Mouse (Mus musculus) frontal cortex, postnatal 14 days (tissue): ENCODE data around the gene Arhgap27.

ENCODE experiments used
- DNase-seq, 2 experiments: peaks; one replicate each; pipeline ENCODE4 v3.0.0; 2022; ENCODE audit warnings: low spot score in 2 of 2

Arhgap27 gene

DNA sequence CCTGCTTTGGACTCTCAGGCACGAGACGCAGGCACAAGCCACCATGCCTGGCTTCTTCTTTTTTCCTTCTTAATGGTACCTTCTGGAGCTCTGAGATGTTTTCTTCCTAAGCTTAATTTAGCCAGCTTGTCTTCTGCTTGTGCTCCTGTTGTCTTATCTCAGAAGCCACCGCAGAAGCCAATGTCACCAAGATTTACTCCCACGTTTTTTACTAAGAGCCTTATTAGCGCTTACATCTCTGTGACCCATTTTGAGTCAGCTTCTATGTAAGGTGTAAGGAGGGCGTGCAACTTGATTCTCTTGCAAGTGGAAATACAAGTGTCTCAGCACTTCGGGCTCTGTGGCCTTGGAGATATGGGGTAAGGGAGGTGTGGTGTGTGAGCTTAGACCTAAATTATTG is 18.0 kb upstream of the Arhgap27 start:
- DNase-seq, result no peak

DNA sequence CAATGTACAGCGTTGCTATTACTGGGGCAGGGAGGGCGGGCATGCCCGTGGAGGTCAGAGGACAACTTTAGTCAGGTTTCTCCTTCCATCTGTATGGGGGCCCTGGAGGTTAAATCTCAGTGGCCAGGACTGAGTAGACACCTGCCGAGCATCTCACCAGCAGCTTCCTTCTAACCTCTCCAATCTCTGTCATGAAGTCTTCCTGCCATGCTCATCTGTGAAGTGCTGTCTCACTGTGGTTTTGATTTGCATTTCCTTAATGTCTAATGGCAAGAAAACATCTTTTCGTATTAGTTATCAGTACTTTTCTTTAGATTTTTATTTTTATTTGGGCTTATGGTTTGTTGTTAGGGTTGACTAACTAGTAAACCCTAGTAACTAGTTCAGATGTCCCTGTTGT is 17.0 kb upstream of the Arhgap27 start:
- no peak for DNase-seq

DNA sequence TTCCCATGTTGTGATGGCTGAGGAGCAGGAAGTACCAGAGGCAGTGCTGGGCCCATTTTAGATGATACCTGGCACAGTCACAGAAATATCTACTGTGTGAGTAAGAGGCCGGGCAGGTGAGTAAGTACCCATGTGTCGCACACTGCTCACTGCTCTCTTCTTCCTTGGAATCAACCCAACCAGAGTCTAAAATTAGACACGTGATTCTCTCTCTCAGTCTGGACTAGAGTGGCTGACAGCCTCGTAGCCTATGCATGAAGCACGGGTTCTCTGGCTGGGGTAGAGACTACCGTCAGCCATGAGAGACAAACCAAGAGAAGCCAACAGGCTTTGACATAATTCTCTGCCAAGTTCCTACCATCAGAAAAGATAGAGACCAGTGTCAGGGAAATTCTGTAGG is 14.8 kb upstream of the Arhgap27 start:
- DNase-seq, result no peak

DNA sequence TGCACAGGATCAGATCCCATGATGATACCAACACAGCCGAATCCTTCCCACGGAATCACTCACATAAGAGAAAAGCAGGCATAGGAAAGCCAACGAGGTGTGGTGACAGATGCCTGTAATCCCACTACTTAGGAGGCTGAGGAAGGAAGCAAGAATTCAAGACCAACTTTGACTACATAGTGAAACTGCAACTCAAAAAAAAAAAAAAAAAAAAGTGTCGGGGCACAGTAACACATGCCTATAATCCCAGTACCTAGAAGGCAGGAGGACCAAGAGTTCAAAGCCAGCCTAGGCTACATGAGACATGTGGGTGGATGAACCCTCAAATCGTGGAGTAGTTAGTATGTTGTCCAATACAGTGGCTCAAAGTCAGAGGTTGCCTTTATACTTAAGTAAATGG is 12.3 kb upstream of the Arhgap27 start:
- no peak for DNase-seq

DNA sequence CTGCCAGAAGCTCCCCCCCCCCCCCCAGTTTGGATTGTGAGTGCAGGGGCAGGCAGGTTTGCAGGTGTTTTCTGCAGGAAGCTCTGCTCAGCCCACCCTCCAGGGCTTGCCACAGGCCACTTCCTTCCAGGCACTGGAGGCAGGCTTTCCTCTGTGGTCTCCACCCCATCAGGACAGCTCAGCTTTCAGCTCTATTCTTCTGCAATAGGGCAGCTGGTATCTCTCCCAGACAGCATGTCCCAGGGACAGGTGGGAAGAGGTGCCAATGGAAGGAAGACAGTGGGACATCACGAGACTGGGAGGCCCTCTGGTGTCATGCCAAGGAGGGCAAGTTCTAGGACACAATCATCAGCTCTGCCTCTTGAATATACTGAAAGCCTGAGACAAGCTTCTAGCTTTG is 11.8 kb upstream of the Arhgap27 start:
- no peak for DNase-seq

DNA sequence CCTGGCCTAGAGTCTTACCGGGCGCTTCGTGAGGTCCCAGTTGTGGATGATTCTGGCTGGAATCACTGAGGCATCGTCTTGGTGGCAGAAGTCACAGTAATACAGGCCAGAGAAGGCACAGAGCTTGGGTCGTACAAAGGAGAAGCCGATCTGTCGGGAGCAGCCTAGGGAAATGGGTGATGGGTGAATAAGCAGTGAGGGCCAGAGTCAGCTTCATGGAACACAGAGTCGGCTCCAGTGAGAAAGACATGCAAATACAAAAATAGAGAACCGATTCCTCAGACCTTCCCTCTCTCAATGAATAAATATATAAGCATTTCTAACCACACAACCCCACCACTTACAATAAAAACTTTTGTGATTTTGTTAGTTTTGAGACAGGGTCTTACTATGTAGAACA is 10.4 kb upstream of the Arhgap27 start:
- DNase-seq, result no peak

DNA sequence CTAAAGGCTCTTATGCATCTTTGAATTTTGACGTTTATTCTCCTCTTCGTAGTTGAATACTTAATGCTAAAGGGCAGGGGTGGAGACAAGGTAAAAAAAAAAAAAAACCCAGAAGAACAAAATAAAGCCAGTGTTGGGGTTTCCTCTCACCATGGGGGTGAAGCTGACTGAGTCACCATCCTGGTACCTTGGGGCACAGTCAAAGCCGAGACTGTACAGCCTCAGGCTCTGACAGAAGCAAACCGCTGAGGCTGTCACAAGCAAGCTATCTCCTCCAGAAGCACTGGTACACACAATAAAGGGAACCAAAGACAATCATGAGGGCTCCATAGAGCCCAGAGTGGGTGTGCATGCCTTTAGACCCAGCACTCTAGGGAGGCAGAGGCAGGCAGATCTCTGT is 9.1 kb upstream of the Arhgap27 start:
- no peak for DNase-seq

DNA sequence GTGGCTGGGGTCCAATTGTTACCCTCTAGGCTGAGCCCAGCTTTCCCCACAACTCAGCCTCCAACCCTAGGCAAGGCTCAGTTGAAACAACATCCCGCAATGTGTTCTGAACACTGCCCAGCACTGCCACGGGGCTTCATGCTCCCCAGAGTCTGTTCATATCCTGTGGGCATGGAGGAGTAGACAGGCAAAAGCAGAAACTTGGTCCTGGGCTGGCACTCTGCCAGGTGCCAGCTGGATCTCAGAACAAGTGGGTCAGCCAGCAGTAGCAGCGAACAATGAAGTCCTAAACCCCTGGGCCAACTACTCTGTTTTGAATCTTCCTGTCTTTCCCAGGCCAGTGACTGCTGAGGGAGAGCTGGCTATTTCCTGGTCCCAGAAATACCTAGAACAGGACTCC is 8.6 kb upstream of the Arhgap27 start:
- DNase-seq, result no peak

DNA sequence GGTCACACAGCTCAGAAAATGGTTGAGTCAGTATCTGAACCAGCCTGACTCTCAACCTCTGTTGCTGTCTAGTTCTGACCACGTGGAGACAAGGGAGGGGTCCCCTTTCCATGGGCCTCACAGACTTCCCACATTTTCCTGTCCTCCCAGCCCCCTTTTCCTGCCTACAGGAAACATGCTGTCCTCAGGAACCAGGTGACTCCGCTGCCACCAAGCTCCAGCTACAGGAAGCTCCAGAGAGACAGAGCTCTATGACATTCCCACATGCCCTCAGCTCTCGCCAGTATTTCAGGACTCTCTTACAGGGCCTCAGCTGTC is 7.7 kb upstream of the Arhgap27 start:
- no peak for DNase-seq

DNA sequence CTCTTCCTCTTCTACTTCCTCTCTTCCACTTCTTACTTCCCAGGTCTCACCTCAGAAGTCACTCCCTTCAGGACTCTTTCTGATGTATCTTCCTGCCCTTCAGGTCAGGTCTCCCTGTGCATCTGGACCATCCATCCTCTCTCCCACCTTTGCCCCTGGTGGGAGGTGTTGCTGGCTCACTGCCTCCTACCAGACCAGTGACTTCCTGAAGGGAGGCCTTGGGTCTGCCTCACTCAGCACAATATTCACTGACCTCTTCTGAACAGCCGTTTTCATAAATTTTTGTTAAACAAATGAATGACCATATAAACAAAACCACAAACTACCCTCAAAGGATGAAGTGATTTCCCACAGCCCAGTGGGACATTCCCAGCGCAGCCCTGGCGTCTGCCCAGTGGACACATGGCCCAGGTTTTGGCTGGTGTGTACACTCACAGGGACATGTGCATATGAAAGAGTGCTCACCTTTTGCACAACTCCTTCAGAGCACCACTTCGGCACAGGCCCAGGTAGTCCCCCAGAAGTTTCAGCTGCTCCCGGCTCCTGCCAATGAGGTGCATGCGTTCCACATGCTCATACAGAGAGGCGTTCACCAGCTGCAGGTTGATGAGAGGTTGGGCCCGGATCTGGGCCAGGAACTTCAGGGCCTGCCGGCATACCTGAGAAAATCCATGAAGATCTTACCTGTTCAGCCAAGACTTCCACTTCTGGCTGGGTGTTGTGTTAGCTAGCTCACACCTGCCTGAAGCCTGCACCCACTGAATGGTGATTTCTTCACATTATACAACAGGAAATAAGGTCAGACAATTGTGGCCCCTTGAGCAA is 7.1 kb upstream of the Arhgap27 start:
- no peak for DNase-seq

DNA sequence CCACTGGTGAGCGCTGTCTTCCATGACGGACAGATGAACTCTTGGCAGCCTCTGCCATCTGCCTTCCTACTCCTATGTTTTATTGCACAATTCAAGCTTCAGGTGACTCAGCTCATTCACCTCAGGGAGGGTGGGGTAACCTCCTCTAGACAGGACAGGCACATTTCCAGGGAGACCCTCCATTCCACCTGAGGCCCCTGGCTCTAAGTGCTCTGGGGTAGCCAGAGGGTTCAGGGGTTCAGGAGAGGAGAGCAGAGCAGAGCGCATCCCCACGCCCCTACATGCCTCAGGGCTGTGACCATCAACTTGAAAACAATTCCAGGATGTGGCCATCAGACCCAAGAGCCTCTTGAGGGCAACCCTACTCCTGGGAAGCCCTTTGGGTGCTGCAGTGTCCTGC is 2.0 kb upstream of the Arhgap27 start:
- DNase-seq, result no peak

DNA sequence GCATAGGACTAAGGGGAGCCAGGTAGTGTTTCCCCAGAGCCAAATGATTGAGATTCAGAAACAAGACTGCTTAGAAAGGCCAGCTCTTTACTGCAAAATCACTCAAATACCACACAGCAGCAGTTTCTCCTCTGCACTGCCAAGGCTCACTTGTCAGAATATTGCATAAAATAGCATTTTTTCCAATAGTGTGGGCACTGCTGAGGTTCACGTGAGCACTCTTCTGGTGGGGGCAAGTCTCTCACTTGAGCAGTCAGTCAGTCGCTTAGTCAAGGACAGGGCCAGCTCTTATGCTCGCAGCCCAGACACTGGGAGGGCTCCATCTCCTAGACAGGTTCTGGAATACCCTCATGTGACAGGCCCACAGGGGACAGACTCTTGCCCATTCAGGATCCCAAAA is 1.5 kb upstream of the Arhgap27 start:
- DNase-seq, result no peak

DNA sequence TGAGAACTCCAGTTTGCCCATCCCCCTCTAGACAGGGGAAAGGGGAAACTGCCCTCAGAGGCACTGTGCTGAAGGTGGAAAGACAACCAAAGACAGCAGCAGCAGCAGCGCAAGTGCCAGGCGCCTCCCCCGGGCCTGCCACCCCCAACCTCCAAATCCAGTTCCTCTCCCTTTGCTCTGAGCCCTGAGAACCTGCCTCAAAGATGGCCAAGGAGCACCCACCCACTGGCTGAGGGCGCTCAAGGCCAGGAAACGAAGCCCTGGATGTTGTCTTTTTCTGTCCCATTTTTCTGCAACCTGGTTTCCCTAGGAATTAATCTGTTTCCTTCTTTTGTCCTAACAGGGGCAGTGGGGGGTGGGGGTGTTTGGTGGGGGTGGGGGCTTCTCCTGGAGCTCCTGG is 843 bp upstream of the Arhgap27 start:
- DNase-seq, result no peak

DNA sequence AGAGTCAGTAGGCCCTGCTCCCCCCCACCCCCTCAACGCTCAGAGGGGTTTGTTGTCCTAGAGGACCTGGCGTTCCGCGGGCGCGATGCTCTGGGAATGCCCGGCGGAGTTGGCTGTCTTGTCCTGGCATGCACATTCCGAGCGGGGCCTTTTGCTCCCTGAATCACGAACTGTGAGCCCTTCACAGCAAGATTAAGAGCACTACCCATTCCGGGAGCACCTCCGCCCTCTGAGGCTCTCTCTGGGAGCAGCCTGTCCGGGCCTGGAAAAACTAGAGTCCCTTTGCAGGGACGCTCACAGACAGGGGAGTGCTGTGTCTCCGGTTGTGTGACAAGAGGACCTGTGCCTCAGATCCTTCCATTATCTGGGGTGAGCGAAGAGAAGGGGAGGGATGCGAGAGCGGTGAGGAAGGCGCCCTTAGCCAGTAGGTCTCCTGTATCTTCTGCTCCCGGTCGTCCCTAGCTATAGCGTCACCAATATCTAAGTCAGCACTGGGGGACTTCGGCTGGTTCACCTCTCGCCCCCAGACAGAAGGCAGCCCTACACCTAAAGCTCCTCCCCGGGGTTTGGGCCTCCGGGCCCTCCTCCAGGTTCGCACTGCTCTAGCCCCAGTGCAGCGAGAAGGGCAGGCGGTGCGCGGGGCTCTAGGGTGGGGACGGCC is 841 bp downstream of the Arhgap27 start:
- no peak for DNase-seq

DNA sequence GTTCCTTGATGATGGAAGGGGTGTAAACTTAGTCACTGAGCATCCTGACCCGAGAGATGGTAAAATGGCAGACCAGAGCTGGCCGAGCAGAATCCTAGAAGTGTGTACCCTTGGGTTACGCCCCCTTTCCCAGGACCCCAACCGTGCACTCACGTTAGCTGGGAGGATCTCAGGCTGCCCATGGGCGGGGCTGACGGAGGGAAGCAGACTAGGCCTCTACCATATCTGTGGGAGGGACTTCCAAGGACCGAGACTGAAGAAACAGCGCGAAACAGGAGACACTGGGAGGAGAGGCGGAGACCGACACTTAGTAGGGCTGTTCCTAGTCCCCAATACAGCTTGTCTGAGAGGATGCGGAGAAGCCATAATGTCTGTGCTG is 1.4 kb downstream of the Arhgap27 start:
- DNase-seq, result no peak

DNA sequence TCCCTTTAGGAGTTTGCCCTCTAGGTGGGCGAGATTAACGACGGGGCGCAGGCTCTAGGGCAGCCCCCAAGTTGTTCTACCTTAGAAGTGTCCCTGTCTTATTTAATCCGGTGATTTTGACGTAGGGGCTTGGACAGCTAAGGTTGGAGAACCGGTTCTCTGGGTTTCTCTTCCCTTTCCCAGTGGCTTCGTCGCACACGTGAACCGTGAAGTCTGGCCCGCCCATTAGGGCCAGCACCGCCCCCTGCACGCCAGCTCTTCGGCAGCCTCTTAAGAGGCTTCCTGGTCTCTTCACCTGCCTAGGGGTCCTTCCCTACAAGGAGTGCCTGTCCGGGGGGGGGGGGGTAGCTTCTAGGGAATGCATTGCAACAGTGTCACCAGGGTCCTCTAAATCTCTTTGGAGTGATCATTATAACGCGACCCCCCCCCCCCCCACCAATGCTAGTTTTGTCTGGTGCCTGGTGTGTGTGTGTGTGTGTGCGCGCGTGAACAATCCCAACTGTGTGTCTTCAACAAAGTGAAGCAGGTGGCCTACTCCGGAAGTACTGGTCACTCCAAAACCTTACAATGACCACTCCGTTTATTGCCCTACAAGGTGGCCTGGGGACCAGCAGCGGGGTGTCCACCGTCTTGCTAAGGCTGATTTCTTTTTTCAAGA is 2.0 kb downstream of the Arhgap27 start:
- DNase-seq, result no peak

DNA sequence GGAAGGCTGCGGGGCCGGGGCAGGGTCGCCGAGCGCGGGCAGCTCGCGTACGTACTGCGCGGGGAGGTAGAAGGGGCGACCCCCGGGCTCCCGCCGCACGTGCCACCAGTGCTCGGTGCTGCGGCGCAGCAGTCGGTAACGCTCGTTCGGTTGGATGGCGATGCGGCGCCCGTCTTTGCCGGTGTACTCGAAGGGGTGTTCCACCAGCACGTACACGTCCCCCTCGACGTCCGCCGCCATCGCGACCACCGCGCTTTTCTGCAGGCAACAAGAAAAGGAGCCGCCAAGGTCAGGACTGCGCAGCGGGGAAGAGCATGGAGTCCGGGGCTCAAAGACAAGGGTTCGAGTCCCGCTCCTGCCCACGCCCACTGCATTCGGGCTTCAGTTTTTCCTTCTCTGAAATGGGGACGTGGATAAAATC is 2.8 kb downstream of the Arhgap27 start:
- DNase-seq, result no peak

DNA sequence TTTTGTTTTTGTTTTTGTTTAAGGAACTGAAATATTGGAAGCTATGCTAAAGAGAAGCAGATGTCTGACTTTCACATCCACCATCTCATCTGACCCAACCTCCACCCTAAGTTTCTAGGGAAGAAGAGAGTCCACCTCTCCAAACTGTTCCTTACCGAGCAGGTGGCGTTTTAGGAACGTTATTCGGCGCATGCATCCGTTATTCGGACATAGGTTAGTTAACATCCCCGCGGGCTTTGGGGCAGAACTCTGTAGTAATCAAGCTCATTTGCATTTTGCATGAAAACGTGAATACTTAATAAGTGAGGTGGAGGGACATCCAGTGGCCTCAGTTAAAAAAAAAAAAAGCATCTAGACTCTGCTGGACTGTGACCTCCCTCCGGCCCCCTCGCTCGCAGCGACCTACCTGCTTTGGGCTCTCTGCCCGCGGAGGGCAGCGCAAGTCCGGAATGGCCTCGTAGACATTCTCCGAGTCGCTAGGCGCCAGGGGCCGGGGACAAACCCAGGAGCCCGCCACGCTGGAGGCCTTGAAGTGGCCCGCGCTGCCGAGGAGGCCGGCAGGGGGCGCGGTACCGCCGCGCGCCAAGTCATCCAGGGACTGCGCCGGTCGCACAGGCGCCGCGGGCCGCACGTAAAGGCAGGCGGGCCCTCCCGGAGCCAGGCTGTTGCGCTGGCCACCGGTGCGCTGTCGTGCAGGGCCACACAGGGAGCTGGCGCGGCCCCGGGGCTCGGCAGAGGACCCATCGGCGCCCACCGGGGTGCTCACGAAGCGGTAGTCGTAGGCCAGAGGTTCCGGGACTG is 3.5 kb downstream of the Arhgap27 start:
- peak; percentile 59 to 67 for DNase-seq

DNA sequence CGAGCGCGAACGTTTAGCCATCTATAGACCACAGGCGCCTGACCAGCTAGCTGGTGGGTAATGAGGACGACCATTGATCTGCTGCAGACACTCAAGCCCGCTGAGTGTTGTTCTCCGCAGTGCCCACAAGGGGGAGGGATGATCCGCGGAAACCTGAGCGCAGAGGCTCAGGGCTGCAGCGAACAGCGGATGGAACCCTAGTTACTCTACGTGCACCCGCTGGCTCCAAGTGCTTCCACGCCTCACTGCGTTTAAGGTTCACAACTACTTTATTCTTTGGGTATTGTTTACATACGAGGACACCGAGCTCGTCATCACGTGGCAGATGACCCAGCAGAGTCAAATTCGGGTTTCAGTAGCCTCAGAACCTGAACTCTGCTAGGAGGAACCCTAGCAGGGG is 4.4 kb downstream of the Arhgap27 start:
- DNase-seq, result no peak

DNA sequence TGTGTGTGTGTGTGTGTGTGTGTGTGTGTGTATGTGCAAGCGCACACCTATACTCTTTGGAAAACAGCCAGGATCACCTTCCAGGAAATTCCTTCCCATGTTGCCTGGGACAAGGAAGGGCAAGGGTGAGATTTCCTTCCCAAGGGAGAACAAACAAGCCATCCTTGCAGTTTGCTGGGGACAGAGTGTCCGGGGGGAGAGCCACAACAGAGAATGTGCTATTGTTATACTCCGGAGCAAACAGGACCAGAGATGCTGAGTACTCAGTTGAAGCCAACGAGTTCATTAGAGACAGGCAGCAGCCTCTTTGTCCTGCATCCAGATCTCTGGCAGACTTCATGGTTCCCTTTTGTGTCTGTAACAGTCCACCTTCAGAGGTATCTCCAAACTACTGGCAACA is 5.2 kb downstream of the Arhgap27 start:
- DNase-seq, result no peak

DNA sequence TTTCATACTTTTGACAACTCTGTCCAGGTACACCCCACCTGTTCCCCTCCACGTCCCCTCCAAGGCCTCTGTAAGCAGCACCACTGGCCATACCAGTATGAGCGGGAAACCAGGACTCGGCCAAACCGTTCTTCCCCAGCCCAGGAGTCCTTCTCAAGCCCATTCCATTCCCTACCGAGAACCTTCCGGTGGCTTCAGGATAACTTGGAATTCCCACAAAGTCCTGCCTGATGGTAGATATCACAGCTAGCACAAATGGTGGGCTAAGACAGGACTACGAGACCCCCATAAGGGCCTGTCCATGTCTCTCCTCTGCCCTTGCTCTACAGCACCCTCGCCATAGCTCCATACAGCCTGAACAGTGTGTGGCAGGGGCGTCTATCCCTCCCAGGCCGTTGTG is 5.8 kb downstream of the Arhgap27 start:
- DNase-seq, result no peak

DNA sequence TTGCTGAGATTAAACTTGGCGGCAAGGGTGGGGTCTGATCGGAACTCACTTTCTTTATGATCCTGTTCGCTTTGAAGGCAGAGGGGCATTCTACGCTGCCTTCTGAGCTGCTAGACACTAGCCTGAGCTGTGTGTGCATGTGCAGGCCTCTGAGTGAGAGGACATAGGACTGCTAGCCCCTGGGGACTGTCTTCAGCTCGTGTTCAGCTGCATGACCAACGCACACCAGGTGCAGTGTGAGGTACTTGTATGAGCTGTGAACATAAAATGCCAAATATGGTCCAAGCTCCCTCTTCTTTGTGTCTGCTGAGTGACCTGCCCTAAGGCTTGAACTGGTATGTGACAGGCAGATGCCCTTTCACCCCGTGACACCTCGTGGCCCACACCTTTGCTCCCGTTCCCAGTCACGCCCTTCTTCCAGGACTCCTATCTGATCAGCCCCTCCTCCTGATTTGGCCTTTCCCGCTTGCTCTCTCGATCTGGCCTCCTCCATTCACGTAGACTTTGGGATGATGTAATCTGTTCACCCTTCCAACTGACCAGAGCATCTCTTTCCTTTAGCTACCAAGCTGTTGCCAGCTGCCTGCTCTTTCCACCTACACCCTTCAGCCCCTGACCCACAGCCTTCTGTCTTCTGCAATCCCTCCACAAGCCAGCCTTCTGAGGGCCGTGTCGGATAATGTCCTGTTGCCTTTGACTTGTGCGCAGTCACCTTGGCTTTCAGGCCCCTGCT is 6.4 kb downstream of the Arhgap27 start:
- DNase-seq, result no peak
